8 mouse cellular contexts compared by ENCODE assay signal in genomic region chr7:16018016-16018810, GRCm38 (mm10). TPM values are rescaled to one million over a fixed set of nuclear protein-coding genes. Genes with fewer than 3 reads are reported as not detected.
A peak's percentile ranks its signal among the peaks of the same experiment; 100 is the strongest.
DNase-seq lines count a peak whose midpoint lies in the region; ATAC-seq and TF ChIP-seq lines count a peak whose summit lies in the region.

No protein-coding gene starts in this region.

- H3K9ac ChIP-seq in MEL (ENCODE audit: control insufficient read depth, low read depth, low read length, poor library complexity, severe bottlenecking) = peak overlapping the region; percentile 34
- no peak overlapping the region for H3K9ac ChIP-seq in kidney, postnatal 0 days (ENCODE audit: low read depth, low read length)
- H3K9ac ChIP-seq in midbrain, embryonic 14.5 days (replicated peaks; ENCODE audit: low read length) = no peak overlapping the region

- H3K4me3 ChIP-seq in MEL (ENCODE audit: control insufficient read depth in 1 of 2, insufficient read depth in 1 of 2, low read depth in 2 of 2, low read length in 2 of 2) = peak overlapping the region in 1 of 2 experiments; percentile 34; a peak in 2 of 4 replicates
- H3K4me3 ChIP-seq in kidney, postnatal 0 days (replicated peaks; ENCODE audit: low read depth, low read length) = no peak overlapping the region
- H3K4me3 ChIP-seq in midbrain, embryonic 14.5 days (replicated peaks; ENCODE audit: low read depth, low read length) = no peak overlapping the region

- 63% methylated on average over 9 of the region's 9 CpGs for WGBS in kidney, postnatal 0 days
- 91% methylated on average over 9 of the region's 9 CpGs for WGBS in midbrain, embryonic 14.5 days

- H3K27ac ChIP-seq in MEL (ENCODE audit: control insufficient read depth, low read depth, low read length) = peak overlapping the region; percentile 50
- H3K27ac ChIP-seq in kidney, postnatal 0 days = no peak overlapping the region; the same call in 1 of the 2 replicates
- H3K27ac ChIP-seq in midbrain, embryonic 14.5 days (replicated peaks; ENCODE audit: low read depth, low read length) = no peak overlapping the region

- H3K27me3 ChIP-seq in MEL (ENCODE audit: control insufficient read depth in 1 of 2, insufficient read depth in 2 of 2, low read length in 2 of 2) = no peaks in the 10 kb centered on the region
- H3K27me3 ChIP-seq in kidney, postnatal 0 days (ENCODE audit: insufficient read depth, low read length) = no peaks in the 10 kb centered on the region
- H3K27me3 ChIP-seq in midbrain, embryonic 14.5 days (ENCODE audit: control insufficient read depth, insufficient read depth, low read length) = no peaks in the 10 kb centered on the region

- TF ChIP-seq EP300 in MEL (IDR thresholded peaks at IDR 0.05; ENCODE audit: low read depth in 1 of 2, low read length in 2 of 2) = peak; percentile 14 to 21; a peak in 1 of 4 replicates

- DNase-seq in MEL (ENCODE audit: low read depth, low spot score) = peak; percentile 82
- DNase-seq in kidney, postnatal 0 days (ENCODE audit: low spot score) = peak; percentile 47
- DNase-seq in thymus, postnatal 4 days = peak; percentile 67
- DNase-seq in midbrain, embryonic 14.5 days = no peak
- no peak for DNase-seq in embryo, embryonic 10 days (ENCODE audit: low spot score)
- DNase-seq in cerebellum, adult 11-12 months = no peak

- H3K4me2 ChIP-seq in kidney, postnatal 0 days (ENCODE audit: low read length) = no peak overlapping the region
- H3K4me2 ChIP-seq in midbrain, embryonic 14.5 days (ENCODE audit: low read length) = no peak overlapping the region

- peaks cover 7% of the 10 kb centered on the region; the same call in 1 of the 2 replicates for H3K79me2 ChIP-seq in MEL (ENCODE audit: control insufficient read depth, insufficient read depth, low read length, poor library complexity)

- ATAC-seq in granulocyte monocyte progenitor cell, adult 5-6 weeks (replicated peaks; ENCODE audit: poor library complexity, severe bottlenecking) = peak; percentile 77
- ATAC-seq in kidney, postnatal 0 days (replicated peaks; ENCODE audit: low FRiP score, low read depth) = no peak
- ATAC-seq in megakaryocyte, adult 5-6 weeks (ENCODE audit: poor library complexity, severe bottlenecking) = peak; percentile 94
- no peak for ATAC-seq in midbrain, embryonic 14.5 days (ENCODE audit: low FRiP score, low TSS enrichment)

- no peak for TF ChIP-seq RAD21 in MEL (IDR thresholded peaks at IDR 0.05; ENCODE audit: low read depth, low read length)

- H3K36me3 ChIP-seq in MEL (ENCODE audit: control insufficient read depth in 1 of 2, insufficient read depth in 2 of 2, low read length in 2 of 2) = peaks cover 0 to 19% of the 10 kb centered on the region in 2 experiments; a peak in 3 of 4 replicates
- H3K36me3 ChIP-seq in kidney, postnatal 0 days (ENCODE audit: insufficient read depth, low read length) = no peaks in the 10 kb centered on the region
- H3K36me3 ChIP-seq in midbrain, embryonic 14.5 days (ENCODE audit: control insufficient read depth, insufficient read depth, low read length) = no peaks in the 10 kb centered on the region

- H3K9me3 ChIP-seq in MEL (replicated peaks; ENCODE audit: insufficient read depth, low read length) = no peaks in the 10 kb centered on the region
- no peaks in the 10 kb centered on the region for H3K9me3 ChIP-seq in kidney, postnatal 0 days (replicated peaks; ENCODE audit: low read length)
- no peaks in the 10 kb centered on the region for H3K9me3 ChIP-seq in midbrain, embryonic 14.5 days (ENCODE audit: control insufficient read depth, low read length)

- TF ChIP-seq CTCF in MEL (IDR thresholded peaks at IDR 0.05 in 2 of 3, conservative IDR thresholded peaks at IDR 0.05 in 1 of 3; ENCODE audit: control insufficient read depth in 1 of 3, insufficient read depth in 1 of 3, low read depth in 2 of 3, low read length in 3 of 3, poor library complexity in 1 of 3, severe bottlenecking in 1 of 3) = no peak
- no peak for TF ChIP-seq CTCF in kidney, postnatal 0 days (IDR thresholded peaks at IDR 0.05; ENCODE audit: low read depth)

- H3K4me1 ChIP-seq in MEL (ENCODE audit: control insufficient read depth in 1 of 2, insufficient read depth in 2 of 2, low read length in 2 of 2) = peaks cover 10 to 16% of the 10 kb centered on the region in 2 experiments; a peak in 3 of 4 replicates
- no peaks in the 10 kb centered on the region for H3K4me1 ChIP-seq in kidney, postnatal 0 days (replicated peaks; ENCODE audit: insufficient read depth, low read length)
- no peaks in the 10 kb centered on the region for H3K4me1 ChIP-seq in midbrain, embryonic 14.5 days (ENCODE audit: control insufficient read depth, insufficient read depth, low read length)

- peak in 1 of 2 experiments; percentile 27; a peak in 1 of 4 replicates for TF ChIP-seq POLR2A in MEL (IDR thresholded peaks at IDR 0.05; ENCODE audit: control insufficient read depth in 1 of 2, insufficient read depth in 1 of 2, low read depth in 1 of 2, low read length in 2 of 2, poor library complexity in 1 of 2)

TF ChIP-seq in MEL, 35 proteins besides CTCF, POLR2A, EP300 and RAD21:
- TF ChIP-seq POLR2AphosphoS2 (IDR thresholded peaks at IDR 0.05; ENCODE audit: low read length) = no peak
- TF ChIP-seq ELF1 (IDR thresholded peaks at IDR 0.05; ENCODE audit: low read depth, low read length) = peak; percentile 51; the same call in 1 of the 2 replicates
- 0 out of 2 replicates have a peak, but pooled peaks have one; percentile 45 for TF ChIP-seq MXI1 (IDR thresholded peaks at IDR 0.05; ENCODE audit: low read depth, low read length)
- no peak for TF ChIP-seq ZNF384 (IDR thresholded peaks at IDR 0.05; ENCODE audit: low read depth, low read length)
- TF ChIP-seq SIN3A (IDR thresholded peaks at IDR 0.05; ENCODE audit: low read length) = peak; percentile 35; the same call in 1 of the 2 replicates
- no peak for TF ChIP-seq MAFK (IDR thresholded peaks at IDR 0.05; ENCODE audit: borderline replicate concordance, low read depth, low read length)
- peak; percentile 87 for TF ChIP-seq MAZ (IDR thresholded peaks at IDR 0.05; ENCODE audit: low read depth, low read length)
- no peak for TF ChIP-seq CHD1 (IDR thresholded peaks at IDR 0.05; ENCODE audit: low read depth, low read length)

RNA-seq across cellular contexts. Expression of gene Bicra, which starts 29.5 kb away (rescaled TPM):
- total RNA-seq in MEL (2012; rRNA removed) = 0.81 and 1.5 TPM in 2 replicates
- polyA plus RNA-seq in MEL (2012; ENCODE audit: insufficient read depth in 1 of 2, insufficient read length in 2 of 2, low read depth in 1 of 2, low replicate concordance in 2 of 2, missing spikeins in 1 of 2) = 10 to 100 TPM in 1 of 2 experiments, not detected in 1; 14.1 TPM
- 12.2 and 21.8 TPM in 2 replicates for total RNA-seq in granulocyte monocyte progenitor cell, adult 5-6 weeks (2014; fragmentation: Nextera tagmentation)
- 0.34 and 0.93 TPM in 2 replicates for total RNA-seq in granulocyte monocyte progenitor cell, adult 5-6 weeks (2017)
- 3.2 and 3.3 TPM in 2 replicates for polyA plus RNA-seq in kidney, postnatal 0 days (2015; fragmentation: Nextera tagmentation; extraction: Ambion mirVana)
- 19.5 and 28.6 TPM in 2 replicates for total RNA-seq in megakaryocyte, adult 5-6 weeks (2015)
- total RNA-seq in megakaryocyte, adult 5-6 weeks (2017) = 1.9 and 2.8 TPM in 2 replicates
- 6.5 and 9.0 TPM in 2 replicates for polyA plus RNA-seq in midbrain, embryonic 14.5 days (2014; fragmentation: Nextera tagmentation; extraction: Ambion mirVana)

RNA-seq across cellular contexts. Expression of gene Zfp541, which starts 43.4 kb away (rescaled TPM):
- total RNA-seq in MEL (2012; rRNA removed) = not detected in 2 replicates
- polyA plus RNA-seq in MEL (2012; ENCODE audit: insufficient read depth in 1 of 2, insufficient read length in 2 of 2, low read depth in 1 of 2, low replicate concordance in 2 of 2, missing spikeins in 1 of 2) = under 1 TPM in 1 of 2 experiments, not detected in 1; 0.01 TPM
- not detected in 2 replicates for total RNA-seq in granulocyte monocyte progenitor cell, adult 5-6 weeks (2014; fragmentation: Nextera tagmentation)
- total RNA-seq in granulocyte monocyte progenitor cell, adult 5-6 weeks (2017) = 0.31 TPM in 1 of 2 replicates, not detected in the other
- 0.05 TPM in 2 replicates for polyA plus RNA-seq in kidney, postnatal 0 days (2015; fragmentation: Nextera tagmentation; extraction: Ambion mirVana)
- total RNA-seq in megakaryocyte, adult 5-6 weeks (2015) = 0.16 and 0.27 TPM in 2 replicates
- 0.53 TPM in 1 of 2 replicates, not detected in the other for total RNA-seq in megakaryocyte, adult 5-6 weeks (2017)
- polyA plus RNA-seq in midbrain, embryonic 14.5 days (2014; fragmentation: Nextera tagmentation; extraction: Ambion mirVana) = 0.09 and 0.13 TPM in 2 replicates

RNA-seq across cellular contexts. Expression of gene Ehd2, which starts 50.8 kb away (rescaled TPM):
- total RNA-seq in MEL (2012; rRNA removed) = 2.5 and 3.2 TPM in 2 replicates
- 1 to 10 TPM in 1 of 2 experiments, not detected in 1; 6.2 TPM for polyA plus RNA-seq in MEL (2012; ENCODE audit: insufficient read depth in 1 of 2, insufficient read length in 2 of 2, low read depth in 1 of 2, low replicate concordance in 2 of 2, missing spikeins in 1 of 2)
- not detected in 2 replicates for total RNA-seq in granulocyte monocyte progenitor cell, adult 5-6 weeks (2014; fragmentation: Nextera tagmentation)
- 0.13 TPM in 1 of 2 replicates, not detected in the other for total RNA-seq in granulocyte monocyte progenitor cell, adult 5-6 weeks (2017)
- polyA plus RNA-seq in kidney, postnatal 0 days (2015; fragmentation: Nextera tagmentation; extraction: Ambion mirVana) = 24.6 and 26.6 TPM in 2 replicates
- 0.04 TPM in 1 of 2 replicates, not detected in the other for total RNA-seq in megakaryocyte, adult 5-6 weeks (2015)
- total RNA-seq in megakaryocyte, adult 5-6 weeks (2017) = 0.07 and 0.16 TPM in 2 replicates
- 3.1 and 3.9 TPM in 2 replicates for polyA plus RNA-seq in midbrain, embryonic 14.5 days (2014; fragmentation: Nextera tagmentation; extraction: Ambion mirVana)

Comparison
In these comparisons a context has a peak if more than half of its experiments do, and no peak if none do; other contexts are left out.
1. DNase-seq: peak in MEL (single experiment), kidney, postnatal 0 days (single experiment) and thymus, postnatal 4 days (single experiment); none in midbrain, embryonic 14.5 days (single experiment), embryo, embryonic 10 days (single experiment) and cerebellum, adult 11-12 months (single experiment).
2. ATAC-seq: peak in granulocyte monocyte progenitor cell, adult 5-6 weeks (single experiment) and megakaryocyte, adult 5-6 weeks (single experiment); none in kidney, postnatal 0 days (single experiment) and midbrain, embryonic 14.5 days (single experiment).